Mouse (Mus musculus): ENCODE data around the gene Lrpprc. TPM values are rescaled to one million over a fixed set of nuclear protein-coding genes. Genes with fewer than 3 reads are reported as not detected.

The Lrpprc gene
- polyA plus RNA-seq (2012; rRNA removed) = 11.7 and 23.7 TPM in 2 replicates
- 31.8 and 37.4 TPM in 2 replicates for polyA plus RNA-seq (2014; fragmentation: Nextera tagmentation; extraction: Ambion mirVana)

GRCm38 (mm10) chr17:84790447-84791098 is at the start of gene Lrpprc:
TSS of gene Lrpprc (minus strand) at chr17:84790789.
- TF ChIP-seq CTCF (IDR thresholded peaks at IDR 0.05; ENCODE audit: low read depth) (0 out of 2 replicates have a peak, but pooled peaks have one; percentile 25), EP300 (IDR thresholded peaks at IDR 0.05; ENCODE audit: low read depth) (peak; percentile 54)
- H3K36me3 ChIP-seq (replicated peaks; ENCODE audit: control insufficient read depth, insufficient read depth, low read depth) = no peaks in the 10 kb centered on the region; the same call in none of the 2 replicates
- DNase-seq (ENCODE audit: low read depth in 3 of 3, low spot score in 3 of 3) (peak; percentile 91 to 93 (median 92)), ATAC-seq (ENCODE audit: insufficient read depth) (peak; percentile 97)
- peak within 1 kb of the TSS; percentile 93 for H3K9ac ChIP-seq (replicated peaks)
- peak within 1 kb of the TSS; percentile 97 for H3K4me2 ChIP-seq (ENCODE audit: low read depth)
- H3K9me3 ChIP-seq (ENCODE audit: control insufficient read depth, low read length) = no peaks in the 10 kb centered on the region
- H3K27ac ChIP-seq = peak within 1 kb of the TSS; percentile 91
- under 1% methylated on average over 51 of the region's 51 CpGs for WGBS (ENCODE audit: insufficient replicate concordance)
- peaks cover 13 to 17% of the 10 kb centered on the region in 2 experiments for H3K4me1 ChIP-seq (replicated peaks; ENCODE audit: control insufficient read depth in 2 of 2, insufficient read depth in 2 of 2, low read length in 1 of 2)
- H3K27me3 ChIP-seq (ENCODE audit: control insufficient read depth, insufficient read depth, low read length) = no peaks in the 10 kb centered on the region
- H3K4me3 ChIP-seq (ENCODE audit: insufficient read depth in 1 of 2, low read depth in 2 of 2, low read length in 2 of 2) = peak within 1 kb of the TSS; percentile 73 to 87

- TF ChIP-seq CTCF (IDR thresholded peaks at IDR 0.05; ENCODE audit: low read depth) (peak; percentile 86), EP300 (IDR thresholded peaks at IDR 0.05; ENCODE audit: low read depth) (no peak)
- DNase-seq (ENCODE audit: low read depth in 3 of 3, low spot score in 3 of 3) (peak; percentile 12 to 26 (median 20)), ATAC-seq (ENCODE audit: insufficient read depth) (no peak)
- H3K9ac ChIP-seq (replicated peaks) = no peak overlapping the region
- 3% methylated on average over 3 of the region's 3 CpGs for WGBS (ENCODE audit: insufficient replicate concordance)
- no peak overlapping the region for H3K4me2 ChIP-seq (ENCODE audit: low read depth)
- H3K27ac ChIP-seq = no peak overlapping the region
- no peaks in the 10 kb centered on the region for H3K36me3 ChIP-seq (replicated peaks; ENCODE audit: control insufficient read depth, insufficient read depth, low read depth)
- H3K9me3 ChIP-seq (ENCODE audit: control insufficient read depth, low read length) = no peaks in the 10 kb centered on the region
- no peak overlapping the region for H3K4me3 ChIP-seq (ENCODE audit: insufficient read depth in 1 of 2, low read depth in 2 of 2, low read length in 2 of 2)
- no peaks in the 10 kb centered on the region for H3K4me1 ChIP-seq (replicated peaks; ENCODE audit: control insufficient read depth in 2 of 2, insufficient read depth in 2 of 2, low read length in 1 of 2)
- H3K27me3 ChIP-seq (ENCODE audit: control insufficient read depth, insufficient read depth, low read length) = no peaks in the 10 kb centered on the region
Measured at GRCm38 (mm10) chr17:84837780-84838179, 47.2 kb upstream of the Lrpprc start.

GRCm38 (mm10) chr17:84835249-84835648 is 44.7 kb upstream of the Lrpprc start:
- no peak overlapping the region for H3K4me3 ChIP-seq (ENCODE audit: insufficient read depth in 1 of 2, low read depth in 2 of 2, low read length in 2 of 2)
- TF ChIP-seq EP300 (IDR thresholded peaks at IDR 0.05; ENCODE audit: low read depth) = no peak
- TF ChIP-seq CTCF (IDR thresholded peaks at IDR 0.05; ENCODE audit: low read depth) = no peak
- no peaks in the 10 kb centered on the region for H3K4me1 ChIP-seq (replicated peaks; ENCODE audit: control insufficient read depth in 2 of 2, insufficient read depth in 2 of 2, low read length in 1 of 2)
- H3K27me3 ChIP-seq (ENCODE audit: control insufficient read depth, insufficient read depth, low read length) = no peaks in the 10 kb centered on the region
- no peaks in the 10 kb centered on the region for H3K9me3 ChIP-seq (ENCODE audit: control insufficient read depth, low read length)
- DNase-seq (ENCODE audit: low read depth in 3 of 3, low spot score in 3 of 3) (no peak), ATAC-seq (ENCODE audit: insufficient read depth) (no peak)
- no peak overlapping the region for H3K4me2 ChIP-seq (ENCODE audit: low read depth)
- 63% methylated on average over 9 of the region's 9 CpGs for WGBS (ENCODE audit: insufficient replicate concordance)
- no peaks in the 10 kb centered on the region for H3K36me3 ChIP-seq (replicated peaks; ENCODE audit: control insufficient read depth, insufficient read depth, low read depth)
- no peak overlapping the region for H3K27ac ChIP-seq
- no peak overlapping the region for H3K9ac ChIP-seq (replicated peaks)

- no peaks in the 10 kb centered on the region for H3K27me3 ChIP-seq (ENCODE audit: control insufficient read depth, insufficient read depth, low read length)
- H3K9me3 ChIP-seq (ENCODE audit: control insufficient read depth, low read length) = no peaks in the 10 kb centered on the region
- H3K4me1 ChIP-seq (replicated peaks; ENCODE audit: control insufficient read depth in 2 of 2, insufficient read depth in 2 of 2, low read length in 1 of 2) = no peaks in the 10 kb centered on the region
- WGBS (ENCODE audit: insufficient replicate concordance) = 57% methylated on average over 8 of the region's 8 CpGs
- ATAC-seq (ENCODE audit: insufficient read depth) (no peak), DNase-seq (ENCODE audit: low read depth in 3 of 3, low spot score in 3 of 3) (no peak)
- H3K4me2 ChIP-seq (ENCODE audit: low read depth) = no peak overlapping the region
- H3K27ac ChIP-seq = no peak overlapping the region
- TF ChIP-seq EP300 (IDR thresholded peaks at IDR 0.05; ENCODE audit: low read depth) (no peak), CTCF (IDR thresholded peaks at IDR 0.05; ENCODE audit: low read depth) (no peak)
- H3K36me3 ChIP-seq (replicated peaks; ENCODE audit: control insufficient read depth, insufficient read depth, low read depth) = no peaks in the 10 kb centered on the region
- H3K4me3 ChIP-seq (ENCODE audit: insufficient read depth in 1 of 2, low read depth in 2 of 2, low read length in 2 of 2) = no peak overlapping the region
- H3K9ac ChIP-seq (replicated peaks) = no peak overlapping the region
Measured at GRCm38 (mm10) chr17:84832346-84832745, 41.8 kb upstream of the Lrpprc start.

- Histone ChIP-seq H3K4me1 (replicated peaks; ENCODE audit: control insufficient read depth in 2 of 2, insufficient read depth in 2 of 2, low read length in 1 of 2) (no peaks in the 10 kb centered on the region), H3K27ac (no peak overlapping the region), H3K9me3 (ENCODE audit: control insufficient read depth, low read length) (no peaks in the 10 kb centered on the region), H3K4me3 (ENCODE audit: insufficient read depth in 1 of 2, low read depth in 2 of 2, low read length in 2 of 2) (no peak overlapping the region), H3K36me3 (replicated peaks; ENCODE audit: control insufficient read depth, insufficient read depth, low read depth) (no peaks in the 10 kb centered on the region), H3K9ac (replicated peaks) (no peak overlapping the region), H3K27me3 (ENCODE audit: control insufficient read depth, insufficient read depth, low read length) (no peaks in the 10 kb centered on the region), H3K4me2 (ENCODE audit: low read depth) (no peak overlapping the region)
- WGBS (ENCODE audit: insufficient replicate concordance) = 68% methylated on average over 6 of the region's 6 CpGs
- ATAC-seq (ENCODE audit: insufficient read depth) = no peak
- TF ChIP-seq EP300 (IDR thresholded peaks at IDR 0.05; ENCODE audit: low read depth) = no peak
- no peak for TF ChIP-seq CTCF (IDR thresholded peaks at IDR 0.05; ENCODE audit: low read depth)
- no peak for DNase-seq (ENCODE audit: low read depth in 3 of 3, low spot score in 3 of 3)
Measured at GRCm38 (mm10) chr17:84828301-84828700, 37.7 kb upstream of the Lrpprc start.
